Mouse (Mus musculus): ENCODE data around the gene Rapgef4.

DNA sequence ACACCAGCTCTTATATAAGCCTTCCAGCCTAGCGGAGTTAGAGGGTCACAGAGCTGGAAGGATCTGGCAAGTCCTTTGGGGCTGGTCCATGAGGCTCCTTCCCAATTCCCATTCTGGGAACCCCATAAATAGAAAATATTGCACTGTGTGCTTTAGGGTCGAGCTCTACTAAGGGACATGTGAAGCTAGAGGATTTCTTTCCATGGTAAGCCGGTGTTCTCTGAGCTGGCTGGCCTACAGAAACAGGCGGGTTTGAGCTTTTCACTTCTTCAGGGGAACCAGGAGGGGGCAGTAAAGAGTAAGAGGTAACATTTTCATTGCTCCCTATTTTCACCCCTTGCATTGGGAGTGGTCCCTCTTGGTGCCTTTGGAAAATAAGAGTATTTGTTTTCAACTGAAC is 317.4 kb downstream of the Rapgef4 start:
- TF ChIP-seq CTCF (IDR thresholded peaks at IDR 0.05; ENCODE audit: low read depth) = peak; percentile 87
- TF ChIP-seq EP300 (optimal IDR thresholded peaks at IDR 0.05) = no peak

Data from stomach, postnatal 0 days (tissue).